Mouse (Mus musculus): ENCODE results near the gene Tpk1.

GRCm38 (mm10) chr6:43522046-43522445 lies 144.0 kb downstream of the Tpk1 start:
- TF ChIP-seq CTCF (IDR thresholded peaks at IDR 0.05; ENCODE audit: low read depth): no peak
- TF ChIP-seq EP300 (IDR thresholded peaks at IDR 0.05; ENCODE audit: low read depth): no peak
